In genomic region chr7:6372993-6373392, GRCm38 (mm10) we compare ENCODE assay signal across 26 mouse cellular contexts. TPM values are rescaled to one million over a fixed set of nuclear protein-coding genes. Genes with fewer than 3 reads are reported as not detected.
DNase-seq lines count a peak whose midpoint lies in the region; ATAC-seq lines count a peak whose summit lies in the region.
"Had no signal": no experiment of that assay in that cellular context is flagged by ENCODE, and none has a peak within 500 bp of the region (broad histone marks: within the 10 kb centered on the region; RNA-seq: fewer than 3 reads in every experiment).

No protein-coding gene starts in this region.

- peak; percentile 40; the same call in 1 of the 2 replicates for ATAC-seq in granulocyte monocyte progenitor cell, adult 5-6 weeks (replicated peaks; ENCODE audit: poor library complexity, severe bottlenecking)
- ATAC-seq in megakaryocyte progenitor cell, adult 5-6 weeks (replicated peaks; ENCODE audit: poor library complexity) = peak; percentile 58
- ATAC-seq: activated CD4-positive, CD25-positive, alpha-beta regulatory T cell, adult 4 months; CD4-positive, CD25-positive, alpha-beta regulatory T cell, adult 4 months; Patski had no signal

- DNase-seq in 416B (ENCODE audit: low read depth) = peak; percentile 79
- peak; percentile 39 for DNase-seq in adipocyte (ENCODE audit: low spot score)
- no peak for DNase-seq in thymus, postnatal 10 days (ENCODE audit: low spot score in 2 of 2)
- no peak for DNase-seq in spleen, postnatal 10 days (ENCODE audit: low spot score in 2 of 2)
- DNase-seq in frontal cortex, postnatal 36 days (ENCODE audit: low spot score in 2 of 2) = no peak
- DNase-seq in ovary, postnatal 14 days (ENCODE audit: low spot score) = no peak
- DNase-seq: adrenal gland, adult 2 months; adrenal gland, adult 8-10 months; adrenal gland, postnatal 10 days; adrenal gland, postnatal 14 days; adrenal gland, postnatal 25 days; adrenal gland, postnatal 36 days; B cell, adult 2 months; cerebellum, adult 11 months; cerebellum, adult 11-12 months; cerebellum, adult 18-20 months; cerebellum, adult 2 months had no signal

RNA-seq across cellular contexts. Expression of gene Zfp78, which starts 9.9 kb away (rescaled TPM):
- 1.8 and 2.9 TPM in 2 replicates for total RNA-seq in granulocyte monocyte progenitor cell, adult 5-6 weeks (2014; fragmentation: Nextera tagmentation)
- total RNA-seq in granulocyte monocyte progenitor cell, adult 5-6 weeks (2017) = 0.88 and 2.6 TPM in 2 replicates
- total RNA-seq in megakaryocyte progenitor cell, adult 5-6 weeks (2015) = 2.8 and 4.8 TPM in 2 replicates
- 3.1 and 3.5 TPM in 2 replicates for total RNA-seq in megakaryocyte progenitor cell, adult 5-6 weeks (2017)
- total RNA-seq: CH12.LX had no signal

RNA-seq across cellular contexts. Expression of gene Zfp28, which starts 10.1 kb away (rescaled TPM):
- total RNA-seq in granulocyte monocyte progenitor cell, adult 5-6 weeks (2014; fragmentation: Nextera tagmentation) = 1.9 and 2.0 TPM in 2 replicates
- total RNA-seq in granulocyte monocyte progenitor cell, adult 5-6 weeks (2017) = 1.0 and 2.0 TPM in 2 replicates
- total RNA-seq in megakaryocyte progenitor cell, adult 5-6 weeks (2015) = 1.4 and 2.4 TPM in 2 replicates
- 1.5 and 2.2 TPM in 2 replicates for total RNA-seq in megakaryocyte progenitor cell, adult 5-6 weeks (2017)

RNA-seq across cellular contexts. Expression of gene Smim17, which starts 25.5 kb away (rescaled TPM):
- total RNA-seq in granulocyte monocyte progenitor cell, adult 5-6 weeks (2014; fragmentation: Nextera tagmentation) = not detected in 2 replicates
- not detected in 2 replicates for total RNA-seq in granulocyte monocyte progenitor cell, adult 5-6 weeks (2017)
- total RNA-seq in megakaryocyte progenitor cell, adult 5-6 weeks (2015) = not detected in 2 replicates
- total RNA-seq in megakaryocyte progenitor cell, adult 5-6 weeks (2017) = not detected in 2 replicates
- total RNA-seq: adrenal gland, postnatal 25 days; CH12.LX; G1E; MEL had no signal

RNA-seq across cellular contexts. Expression of gene Gm3854, which starts 29.4 kb away (rescaled TPM):
- total RNA-seq in granulocyte monocyte progenitor cell, adult 5-6 weeks (2014; fragmentation: Nextera tagmentation) = 0.96 and 1.8 TPM in 2 replicates
- total RNA-seq in granulocyte monocyte progenitor cell, adult 5-6 weeks (2017) = 0.31 TPM in 1 of 2 replicates, not detected in the other
- total RNA-seq in megakaryocyte progenitor cell, adult 5-6 weeks (2015) = 0.20 TPM in 2 replicates
- 0.57 and 0.79 TPM in 2 replicates for total RNA-seq in megakaryocyte progenitor cell, adult 5-6 weeks (2017)
- total RNA-seq: CH12.LX, MEL had no signal

RNA-seq across cellular contexts. Expression of gene Gm20715, which starts 37.1 kb away (rescaled TPM):
- total RNA-seq in granulocyte monocyte progenitor cell, adult 5-6 weeks (2014; fragmentation: Nextera tagmentation) = not detected in 2 replicates
- total RNA-seq in granulocyte monocyte progenitor cell, adult 5-6 weeks (2017) = 0.15 TPM in 1 of 2 replicates, not detected in the other
- total RNA-seq in megakaryocyte progenitor cell, adult 5-6 weeks (2015) = not detected in 2 replicates
- not detected in 2 replicates for total RNA-seq in megakaryocyte progenitor cell, adult 5-6 weeks (2017)
- total RNA-seq: adrenal gland, adult 18-20 months; adrenal gland, adult 2 months; adrenal gland, postnatal 14 days; adrenal gland, postnatal 36 days; CH12.LX; MEL had no signal

Comparison
In these comparisons a context has a peak if more than half of its experiments do, and no peak if none do; other contexts are left out.
1. DNase-seq: peak in 416B (single experiment) and adipocyte (single experiment); none in thymus, postnatal 10 days (0 of 2), spleen, postnatal 10 days (0 of 2), frontal cortex, postnatal 36 days (0 of 2) and ovary, postnatal 14 days (single experiment).